Mouse (Mus musculus) liver, adult 2 months (tissue): ENCODE results near the gene 2310050C09Rik.

Experiments
- CTCF ChIP-seq: fragments of 200-500 bp; IDR thresholded peaks from 2 replicates; pipeline ENCODE4 v1.5.1; 2011; ENCODE audit warnings: low read depth, low read length, control low read depth
- POLR2A ChIP-seq: fragments of 200-500 bp; IDR thresholded peaks from 2 replicates; pipeline ENCODE4 v1.6.1; 2011; ENCODE audit warnings: low read length, control low read depth; ENCODE audit not compliant: insufficient read depth; ENCODE audit errors: extremely low read depth

GRCm38 (mm10) chr3:92907571-92907970, 37.6 kb upstream of the 2310050C09Rik start:
- TF ChIP-seq POLR2A (no peak), CTCF (peak; percentile 54; the same call in 1 of the 2 replicates)
